Mouse (Mus musculus): ENCODE data around the gene Tc2n. TPM values are rescaled to one million over a fixed set of nuclear protein-coding genes. Genes with fewer than 3 reads are reported as not detected.

The Tc2n gene
- polyA plus RNA-seq (2017; shearing (Covaris generic)), result not detected

DNA sequence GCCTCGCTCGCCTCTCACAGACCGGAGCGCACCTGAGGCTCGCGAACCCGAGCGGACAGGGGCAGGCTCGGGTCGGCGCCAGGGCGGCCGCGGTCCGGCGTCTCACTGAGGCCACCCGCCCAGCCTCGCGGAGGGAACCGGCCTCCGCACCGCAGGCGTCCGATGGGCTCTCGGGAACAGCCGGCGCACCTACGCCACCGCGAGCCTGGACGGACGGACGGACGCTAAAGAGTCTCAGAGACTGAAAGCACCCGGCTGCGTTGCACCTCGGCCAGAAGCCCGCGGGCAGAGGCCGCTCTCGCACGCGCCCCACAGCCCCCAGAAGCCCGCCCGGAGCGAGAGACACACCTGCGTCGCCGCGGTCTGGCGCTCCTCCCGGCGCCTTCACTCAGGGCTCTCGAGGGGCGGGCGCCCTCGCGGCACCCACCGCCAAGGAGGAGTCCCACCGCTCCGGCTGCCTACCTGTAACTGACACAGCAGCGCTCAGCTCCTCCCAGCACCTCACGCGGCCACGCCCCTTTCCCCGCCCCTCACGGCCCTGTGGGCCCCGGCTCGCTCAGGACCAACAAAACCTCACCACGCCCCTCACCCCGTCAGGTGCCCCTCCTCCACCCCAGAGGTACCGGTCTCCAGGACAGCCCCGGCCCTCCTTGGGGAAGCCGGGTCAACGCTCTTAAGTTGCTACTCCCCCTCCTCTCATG, at the start of gene Tc2n:
TSS of gene Tc2n (minus strand) at position 470 of the 701 bp plus-strand sequence.

Other genes starting within 250 kb of the Tc2n start
- not detected for gene Fbln5, start 100.5 kb upstream of the Tc2n start, polyA plus RNA-seq (2017; shearing (Covaris generic))
- gene Trip11, start 194.7 kb upstream of the Tc2n start, polyA plus RNA-seq (2017; shearing (Covaris generic)), result 96.2 TPM
- gene Atxn3, start 239.7 kb upstream of the Tc2n start, polyA plus RNA-seq (2017; shearing (Covaris generic)), result 26.7 TPM